Mouse (Mus musculus): ENCODE results near the gene Tpbpb.
"Not testable (repeated sequence)": the region's sequence is repeated elsewhere in the genome, so short reads cannot be mapped to it uniquely, and the experiment has no call there.

Gene Tpbpb

GRCm38 (mm10) chr13:60904780-60905179, at the start of gene Tpbpb:
Gene Tpbpb, minus strand, starts transcription at chr13:60904880.
- DNase-seq: not testable (repeated sequence)

DNA sequence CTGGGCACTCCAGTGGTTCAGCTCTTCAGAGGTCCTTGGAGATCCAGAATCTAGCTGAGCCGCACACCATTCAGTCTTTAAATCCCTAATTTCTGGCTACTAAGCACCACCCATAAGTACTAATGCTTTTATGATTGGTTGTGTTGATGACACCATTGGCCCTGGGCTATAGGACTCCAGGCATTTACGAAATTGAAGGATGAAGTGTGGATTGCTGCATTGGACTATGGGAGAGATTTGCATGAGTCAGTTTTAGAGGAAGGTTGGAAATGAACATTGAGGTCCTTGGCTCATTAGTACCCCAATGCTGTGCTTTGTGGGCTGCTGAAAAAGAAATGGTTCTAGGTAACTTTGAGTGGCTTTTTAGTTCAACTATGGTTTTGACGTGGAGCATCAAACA, 37.2 kb upstream of the Tpbpb start, which contains the start of gene Tpbpa:
Tpbpa (minus strand) TSS at position 101 of the 400 bp plus-strand sequence.
- DNase-seq: not testable (repeated sequence)

GRCm38 (mm10) chr13:60936500-60936901, 31.8 kb upstream of the Tpbpb start, which contains the start of the genes Gm49391 and Ctla2a:
Gene Gm49391, minus strand, starts transcription at chr13:60936571.
Gene Ctla2a, minus strand, starts transcription at chr13:60936625.
- DNase-seq: peak; percentile 91

DNA sequence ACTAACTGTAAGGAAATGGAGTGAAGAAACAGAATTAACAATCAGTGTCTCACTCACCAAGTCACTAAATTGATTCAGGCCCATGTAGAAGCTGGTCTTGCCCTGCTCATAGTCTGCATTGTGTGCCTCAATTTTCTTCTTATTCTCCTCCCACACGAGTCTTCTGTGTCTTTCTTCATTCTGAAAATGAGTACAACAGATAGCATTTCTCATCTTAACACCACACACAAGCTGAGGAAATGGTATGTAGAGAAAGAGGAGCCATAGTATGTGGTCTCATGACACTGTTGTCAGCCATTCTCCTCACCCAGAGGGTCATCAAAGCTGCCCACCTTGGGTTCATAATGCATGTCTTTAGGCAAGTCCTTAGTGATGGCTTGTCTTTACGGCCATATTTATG, 30.8 kb upstream of the Tpbpb start, which contains the start of gene Gm49393:
Gm49393 (minus strand) TSS at position 101 of the 400 bp plus-strand sequence.
- DNase-seq: not testable (repeated sequence)

GRCm38 (mm10) chr13:60897328-60897727, 7.4 kb downstream of the Tpbpb start, which contains the start of gene Ctla2b:
Gene Ctla2b, minus strand, starts transcription at chr13:60897447.
- peak; percentile 90 for DNase-seq

DNA sequence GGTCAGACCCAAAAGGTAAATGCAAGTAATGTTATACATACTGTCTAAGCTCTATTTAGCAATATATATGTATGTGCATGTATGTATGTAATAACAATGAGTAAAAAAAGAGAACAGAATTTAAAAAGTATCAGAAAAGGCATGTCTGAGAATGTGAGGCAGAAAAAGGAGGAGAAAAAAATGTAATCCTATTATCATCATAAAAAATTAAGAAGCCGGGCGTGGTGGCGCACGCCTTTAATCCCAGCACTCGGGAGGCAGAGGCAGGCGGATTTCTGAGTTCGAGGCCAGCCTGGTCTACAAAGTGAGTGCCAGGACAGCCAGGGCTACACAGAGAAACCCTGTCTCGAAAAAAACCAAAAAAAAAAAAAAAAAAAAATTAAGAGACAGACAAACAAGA, 7.9 kb downstream of the Tpbpb start, which contains the start of gene Gm49392:
Gm49392 (minus strand) TSS at position 101 of the 400 bp plus-strand sequence.
- not testable (repeated sequence) for DNase-seq

- no peak for DNase-seq
Measured at GRCm38 (mm10) chr13:60895406-60896160, 9.1 kb downstream of the Tpbpb start.

- DNase-seq: no peak
Measured at GRCm38 (mm10) chr13:60892301-60892700, 12.4 kb downstream of the Tpbpb start.

DNA sequence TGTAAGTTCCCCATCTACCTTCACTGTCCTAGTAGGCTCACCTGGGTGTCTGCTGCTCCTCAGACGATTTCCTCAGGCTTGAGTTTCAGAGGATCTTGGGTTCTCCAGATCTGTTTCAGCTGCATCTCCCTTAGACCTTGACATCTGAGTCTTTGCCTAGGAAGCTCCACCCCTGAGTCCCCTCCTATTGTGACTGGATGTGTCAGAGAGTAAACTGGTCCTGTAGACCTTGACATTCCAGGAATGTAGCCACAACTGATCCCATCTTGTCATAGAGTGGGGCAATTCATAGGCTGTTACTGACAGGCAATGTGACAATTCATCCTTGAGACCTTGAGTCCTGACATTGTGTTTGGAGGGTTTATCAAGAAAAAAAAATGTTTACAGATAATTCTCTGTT, 40.4 kb downstream of the Tpbpb start, which contains the start of gene 4930486L24Rik:
4930486L24Rik (minus strand) TSS at position 195 of the 400 bp plus-strand sequence.
- DNase-seq: no peak
